Comparison of ENCODE assay signal across 11 mouse cellular contexts in the genomic region with DNA sequence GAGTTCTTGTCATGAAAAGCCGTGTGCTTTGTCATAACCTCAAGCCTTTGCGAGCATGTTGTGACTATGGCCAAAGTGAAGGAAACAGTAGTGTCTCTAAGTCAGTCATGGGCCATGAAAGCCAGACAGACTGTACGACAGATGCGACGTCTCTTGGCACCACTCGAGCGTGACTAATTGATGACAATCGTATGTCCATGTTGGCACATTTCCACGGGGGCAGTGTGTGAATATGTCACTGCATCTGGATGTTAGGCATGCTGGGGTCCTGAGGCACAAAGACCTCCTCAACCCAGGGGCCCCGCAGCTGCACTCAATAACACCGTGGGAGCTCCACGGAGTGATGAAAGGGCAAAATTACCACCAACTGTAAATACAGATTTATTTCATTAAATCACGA.
DNase-seq lines count a peak whose midpoint lies in the region; ATAC-seq and TF ChIP-seq lines count a peak whose summit lies in the region.
"Had no signal": no experiment of that assay in that cellular context is flagged by ENCODE, and none has a peak within 500 bp of the region (broad histone marks: within the 10 kb centered on the region; RNA-seq: fewer than 3 reads in every experiment).

No protein-coding gene starts in this region.

- H3K4me2 ChIP-seq in forebrain, embryonic 15.5 days (replicated peaks) = no peak overlapping the region
- no peak overlapping the region for H3K4me2 ChIP-seq in hindbrain, postnatal 0 days (ENCODE audit: low read depth, low read length)
- H3K4me2 ChIP-seq in midbrain, postnatal 0 days (ENCODE audit: low read depth, low read length, poor library complexity, severe bottlenecking) = no peak overlapping the region

- H3K4me1 ChIP-seq in forebrain, embryonic 15.5 days = no peaks in the 10 kb centered on the region
- no peaks in the 10 kb centered on the region for H3K4me1 ChIP-seq in hindbrain, postnatal 0 days (ENCODE audit: insufficient read depth, low read length)
- no peaks in the 10 kb centered on the region for H3K4me1 ChIP-seq in midbrain, postnatal 0 days (ENCODE audit: insufficient read depth, low read length)

- H3K4me3 ChIP-seq in forebrain, embryonic 15.5 days = no peak overlapping the region
- no peak overlapping the region for H3K4me3 ChIP-seq in hindbrain, postnatal 0 days (ENCODE audit: low read length)
- no peak overlapping the region for H3K4me3 ChIP-seq in midbrain, postnatal 0 days (ENCODE audit: low read depth, low read length)

- intact Hi-C loops in left cerebral cortex, postnatal 4 days (cut with DNase I) = no loop called here

- TF ChIP-seq CTCF in hindbrain, postnatal 0 days (IDR thresholded peaks at IDR 0.05; ENCODE audit: low read depth) = no peak
- TF ChIP-seq CTCF in midbrain, postnatal 0 days (IDR thresholded peaks at IDR 0.05) = no peak

- 45% methylated on average over 13 of the region's 13 CpGs for WGBS in forebrain, embryonic 15.5 days
- 30% methylated on average over 13 of the region's 13 CpGs for WGBS in hindbrain, postnatal 0 days
- WGBS in midbrain, postnatal 0 days = 41% methylated on average over 13 of the region's 13 CpGs

- ATAC-seq in forebrain, embryonic 15.5 days (replicated peaks) = peak; percentile 43
- peak; percentile 62; the same call in 1 of the 2 replicates for ATAC-seq in hindbrain, postnatal 0 days
- ATAC-seq in midbrain, postnatal 0 days (ENCODE audit: low FRiP score) = no peak; the same call in 1 of the 2 replicates
- ATAC-seq in monocyte, adult 5-6 weeks (replicated peaks; ENCODE audit: insufficient number of reproducible peaks, low FRiP score, low TSS enrichment, poor library complexity, severe bottlenecking) = no peak

- H3K9ac ChIP-seq in forebrain, embryonic 15.5 days (replicated peaks) = no peak overlapping the region
- no peak overlapping the region for H3K9ac ChIP-seq in hindbrain, postnatal 0 days (replicated peaks; ENCODE audit: low read length)
- no peak overlapping the region for H3K9ac ChIP-seq in midbrain, postnatal 0 days (replicated peaks; ENCODE audit: low read length, poor library complexity, severe bottlenecking)

- peak; percentile 75 for DNase-seq in left cerebral cortex, postnatal 4 days
- no peak for DNase-seq in left cerebral cortex, adult 18-20 months (ENCODE audit: low spot score in 2 of 2)
- peak; percentile 58 for DNase-seq in hindbrain, postnatal 0 days (ENCODE audit: low spot score)
- DNase-seq in midbrain, postnatal 0 days (ENCODE audit: low spot score) = peak; percentile 61
- DNase-seq in thymus, postnatal 4 days = no peak
- DNase-seq in adrenal gland, adult 8-10 months = no peak
- DNase-seq: right cerebral cortex, postnatal 14 days; thymus, postnatal 36 days had no signal

- no peaks in the 10 kb centered on the region for H3K9me3 ChIP-seq in forebrain, embryonic 15.5 days
- no peaks in the 10 kb centered on the region for H3K9me3 ChIP-seq in hindbrain, postnatal 0 days (ENCODE audit: low read length)
- no peaks in the 10 kb centered on the region for H3K9me3 ChIP-seq in midbrain, postnatal 0 days (ENCODE audit: low read length)

- peaks cover 33% of the 10 kb centered on the region for H3K36me3 ChIP-seq in forebrain, embryonic 15.5 days
- peaks cover 19% of the 10 kb centered on the region for H3K36me3 ChIP-seq in hindbrain, postnatal 0 days (ENCODE audit: insufficient read depth, low read length)
- H3K36me3 ChIP-seq in midbrain, postnatal 0 days (ENCODE audit: insufficient read depth, low read length) = peaks cover 20% of the 10 kb centered on the region

- H3K27me3 ChIP-seq in forebrain, embryonic 15.5 days = no peaks in the 10 kb centered on the region
- H3K27me3 ChIP-seq in hindbrain, postnatal 0 days (ENCODE audit: insufficient read depth, low read length) = no peaks in the 10 kb centered on the region
- no peaks in the 10 kb centered on the region for H3K27me3 ChIP-seq in midbrain, postnatal 0 days (ENCODE audit: insufficient read depth, low read length)

- no peak overlapping the region for H3K27ac ChIP-seq in forebrain, embryonic 15.5 days (replicated peaks)
- H3K27ac ChIP-seq in hindbrain, postnatal 0 days = no peak overlapping the region
- no peak overlapping the region for H3K27ac ChIP-seq in midbrain, postnatal 0 days (ENCODE audit: low read depth, low read length)
- H3K27ac ChIP-seq: macrophage had no signal

Comparison
In these comparisons a context has a peak if more than half of its experiments do, and no peak if none do; other contexts are left out.
1. DNase-seq: peak in left cerebral cortex, postnatal 4 days (single experiment), hindbrain, postnatal 0 days (single experiment) and midbrain, postnatal 0 days (single experiment); none in left cerebral cortex, adult 18-20 months (0 of 2), thymus, postnatal 4 days (single experiment) and adrenal gland, adult 8-10 months (single experiment).
2. ATAC-seq: peak in forebrain, embryonic 15.5 days (single experiment) and hindbrain, postnatal 0 days (single experiment); none in midbrain, postnatal 0 days (single experiment) and monocyte, adult 5-6 weeks (single experiment).